Mouse (Mus musculus): ENCODE results near the gene Ntrk1. TPM values are rescaled to one million over a fixed set of nuclear protein-coding genes. Genes with fewer than 3 reads are reported as not detected.

The Ntrk1 gene
- total and polyA plus RNA-seq, 3 experiments: not detected

- Histone ChIP-seq H3K27me3 (ENCODE audit: control insufficient read depth in 1 of 2, insufficient read depth in 2 of 2, low read length in 2 of 2) (no peaks in the 10 kb centered on the region), H3K4me3 (ENCODE audit: control insufficient read depth in 1 of 2, insufficient read depth in 1 of 2, low read depth in 2 of 2, low read length in 2 of 2) (no peak overlapping the region), H3K27ac (ENCODE audit: control insufficient read depth, low read depth, low read length) (no peak overlapping the region), H3K36me3 (ENCODE audit: control insufficient read depth in 1 of 2, insufficient read depth in 2 of 2, low read length in 2 of 2) (no peaks in the 10 kb centered on the region), H3K4me1 (ENCODE audit: control insufficient read depth in 1 of 2, insufficient read depth in 2 of 2, low read length in 2 of 2) (peaks cover 0 to under 1% of the 10 kb centered on the region in 2 experiments; a peak in 1 of 4 replicates), H3K79me2 (ENCODE audit: control insufficient read depth, insufficient read depth, low read length, poor library complexity) (no peaks in the 10 kb centered on the region), H3K9me3 (replicated peaks; ENCODE audit: insufficient read depth, low read length) (no peaks in the 10 kb centered on the region), H3K9ac (ENCODE audit: control insufficient read depth, low read depth, low read length, poor library complexity, severe bottlenecking) (no peak overlapping the region)
- TF ChIP-seq SIN3A (IDR thresholded peaks at IDR 0.05; ENCODE audit: low read length) (no peak), CHD1 (IDR thresholded peaks at IDR 0.05; ENCODE audit: low read depth, low read length) (no peak), MXI1 (IDR thresholded peaks at IDR 0.05; ENCODE audit: low read depth, low read length) (no peak), EP300 (IDR thresholded peaks at IDR 0.05; ENCODE audit: low read depth in 1 of 2, low read length in 2 of 2) (no peak), ZMIZ1 (IDR thresholded peaks at IDR 0.05; ENCODE audit: low read depth, low read length) (no peak), MAX (IDR thresholded peaks at IDR 0.05; ENCODE audit: low read length) (no peak), RAD21 (IDR thresholded peaks at IDR 0.05; ENCODE audit: low read depth, low read length) (no peak), MYB (IDR thresholded peaks at IDR 0.05; ENCODE audit: low read depth, low read length) (no peak), POLR2AphosphoS2 (IDR thresholded peaks at IDR 0.05; ENCODE audit: low read length) (no peak), JUND (IDR thresholded peaks at IDR 0.05; ENCODE audit: low read depth, low read length) (no peak), ELF1 (IDR thresholded peaks at IDR 0.05; ENCODE audit: low read depth, low read length) (no peak), TCF12 (IDR thresholded peaks at IDR 0.05; ENCODE audit: low read depth, low read length) (no peak), ZKSCAN1 (IDR thresholded peaks at IDR 0.05; ENCODE audit: low read depth, low read length) (no peak), TAL1 (IDR thresholded peaks at IDR 0.05; ENCODE audit: low read length) (no peak), POLR2AphosphoS5 (IDR thresholded peaks at IDR 0.05; ENCODE audit: borderline replicate concordance, low read depth, low read length) (no peak), CTCF (IDR thresholded peaks at IDR 0.05 in 2 of 3, conservative IDR thresholded peaks at IDR 0.05 in 1 of 3; ENCODE audit: control insufficient read depth in 1 of 3, insufficient read depth in 1 of 3, low read depth in 2 of 3, low read length in 3 of 3, poor library complexity in 1 of 3, severe bottlenecking in 1 of 3) (no peak), MAFK (IDR thresholded peaks at IDR 0.05; ENCODE audit: borderline replicate concordance, low read depth, low read length) (no peak)
- DNase-seq (ENCODE audit: low read depth, low spot score): no peak
These were observed 60.8 kb downstream of the Ntrk1 start for GRCm38 (mm10) chr3:87733984-87734761.

- DNase-seq (ENCODE audit: low read depth, low spot score): no peak
- H3K9ac ChIP-seq (ENCODE audit: control insufficient read depth, low read depth, low read length, poor library complexity, severe bottlenecking): no peak overlapping the region
- no peaks in the 10 kb centered on the region for H3K27me3 ChIP-seq (ENCODE audit: control insufficient read depth in 1 of 2, insufficient read depth in 2 of 2, low read length in 2 of 2)
- no peaks in the 10 kb centered on the region for H3K79me2 ChIP-seq (ENCODE audit: control insufficient read depth, insufficient read depth, low read length, poor library complexity)
- 0 out of 4 replicates have a peak, but pooled peaks cover 0 to 2% of the 10 kb centered on the region in 2 experiments for H3K36me3 ChIP-seq (ENCODE audit: control insufficient read depth in 1 of 2, insufficient read depth in 2 of 2, low read length in 2 of 2)
- no peaks in the 10 kb centered on the region for H3K9me3 ChIP-seq (replicated peaks; ENCODE audit: insufficient read depth, low read length)
- H3K4me1 ChIP-seq (ENCODE audit: control insufficient read depth in 1 of 2, insufficient read depth in 2 of 2, low read length in 2 of 2): peaks cover 0 to 5% of the 10 kb centered on the region in 2 experiments; a peak in 1 of 4 replicates
- TF ChIP-seq MAZ (IDR thresholded peaks at IDR 0.05; ENCODE audit: low read depth, low read length) (no peak), SIN3A (IDR thresholded peaks at IDR 0.05; ENCODE audit: low read length) (no peak), MAX (IDR thresholded peaks at IDR 0.05; ENCODE audit: low read length) (no peak), HCFC1 (IDR thresholded peaks at IDR 0.05; ENCODE audit: low read depth, low read length) (no peak), CHD2 (IDR thresholded peaks at IDR 0.05; ENCODE audit: low read length) (no peak), ZKSCAN1 (IDR thresholded peaks at IDR 0.05; ENCODE audit: low read depth, low read length) (no peak), NELFE (IDR thresholded peaks at IDR 0.05; ENCODE audit: low read depth, low read length) (no peak), CTCF (IDR thresholded peaks at IDR 0.05 in 2 of 3, conservative IDR thresholded peaks at IDR 0.05 in 1 of 3; ENCODE audit: control insufficient read depth in 1 of 3, insufficient read depth in 1 of 3, low read depth in 2 of 3, low read length in 3 of 3, poor library complexity in 1 of 3, severe bottlenecking in 1 of 3) (no peak), POLR2A (IDR thresholded peaks at IDR 0.05; ENCODE audit: control insufficient read depth in 1 of 2, insufficient read depth in 1 of 2, low read depth in 1 of 2, low read length in 2 of 2, poor library complexity in 1 of 2) (no peak), GATA1 (IDR thresholded peaks at IDR 0.05; ENCODE audit: low read depth, low read length) (no peak), E2F4 (IDR thresholded peaks at IDR 0.05; ENCODE audit: borderline replicate concordance, low read depth, low read length) (no peak), ZMIZ1 (IDR thresholded peaks at IDR 0.05; ENCODE audit: low read depth, low read length) (no peak), JUND (IDR thresholded peaks at IDR 0.05; ENCODE audit: low read depth, low read length) (no peak), SMC3 (IDR thresholded peaks at IDR 0.05; ENCODE audit: low read depth, low read length) (no peak), MEF2A (IDR thresholded peaks at IDR 0.05; ENCODE audit: extremely low read depth, insufficient replicate concordance, low read depth, low read length, poor library complexity, severe bottlenecking) (no peak), ELF1 (IDR thresholded peaks at IDR 0.05; ENCODE audit: low read depth, low read length) (no peak)
- no peak overlapping the region for H3K27ac ChIP-seq (ENCODE audit: control insufficient read depth, low read depth, low read length)
- no peak overlapping the region for H3K4me3 ChIP-seq (ENCODE audit: control insufficient read depth in 1 of 2, insufficient read depth in 1 of 2, low read depth in 2 of 2, low read length in 2 of 2)
These were observed 61.9 kb downstream of the Ntrk1 start for GRCm38 (mm10) chr3:87733098-87733497.
